Mouse (Mus musculus): ENCODE results near the gene Hs3st4.

Hs3st4 gene

DNA sequence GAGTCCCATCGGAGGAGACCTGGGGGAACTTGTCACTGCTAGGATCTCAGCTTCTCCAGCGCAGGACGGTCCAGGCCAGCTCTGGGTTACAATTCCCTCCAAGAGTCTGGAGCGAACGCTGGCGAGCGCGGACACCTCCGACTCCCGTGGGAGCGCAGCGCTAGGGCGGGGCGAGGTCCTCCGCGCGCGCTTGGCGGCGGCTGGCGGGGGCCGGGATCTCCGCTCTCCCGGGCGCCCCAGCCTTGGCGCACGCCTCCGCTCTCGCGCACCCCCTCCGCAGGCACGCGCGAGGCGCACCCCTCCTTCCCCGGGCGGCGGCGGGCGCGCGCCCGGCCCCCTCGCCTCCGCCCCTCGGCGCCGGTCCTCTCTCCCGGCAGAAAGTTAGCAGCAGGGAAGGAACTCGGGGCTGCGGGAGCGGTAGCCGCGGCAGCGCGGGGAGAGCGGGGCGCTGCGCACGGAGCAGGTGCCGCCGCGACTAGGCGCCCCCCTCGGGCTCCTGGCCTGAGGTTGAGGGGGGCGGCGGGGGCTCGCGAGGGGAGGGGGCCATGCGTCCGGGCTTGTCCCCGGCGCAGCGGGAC is at the start of gene Hs3st4:
Hs3st4 (plus strand) TSS at position 409 of the 578 bp plus-strand sequence.
- DNase-seq (ENCODE audit: low spot score in 2 of 2), result no peak

- DNase-seq (ENCODE audit: low spot score in 2 of 2), result no peak
Measured at GRCm38 (mm10) chr7:123946836-123947235, 35.8 kb upstream of the Hs3st4 start.

GRCm38 (mm10) chr7:123963021-123963420 is 19.6 kb upstream of the Hs3st4 start:
- DNase-seq (ENCODE audit: low spot score in 2 of 2), result no peak

DNA sequence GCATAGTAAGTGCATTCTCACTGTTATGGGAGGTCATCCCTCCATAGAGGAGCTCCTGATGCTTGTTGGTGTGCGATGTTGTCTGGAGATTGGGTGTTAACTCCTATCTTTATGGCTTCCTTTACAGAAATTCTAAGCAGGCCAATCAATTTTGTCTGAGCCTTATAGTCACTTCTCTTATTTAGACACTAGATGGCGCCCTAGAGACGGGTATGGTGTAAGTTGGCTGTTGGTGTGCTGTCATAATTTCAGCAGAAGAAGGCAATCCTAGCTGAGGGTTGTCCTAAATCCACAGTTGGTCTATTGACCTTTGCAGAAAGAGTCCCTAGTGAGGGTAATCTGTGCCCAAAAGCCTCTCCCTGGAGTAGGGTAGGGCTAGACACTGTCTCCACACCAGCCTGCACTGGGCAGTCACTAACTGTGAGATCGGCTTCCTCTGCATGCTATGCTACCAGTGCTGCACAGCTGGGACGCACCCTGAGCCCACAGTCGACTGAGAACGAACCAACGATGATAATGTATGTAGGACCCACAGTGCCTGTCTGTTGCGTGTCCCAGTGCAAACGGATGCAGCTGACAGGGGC is 18.0 kb upstream of the Hs3st4 start:
- no peak for DNase-seq (ENCODE audit: low spot score in 2 of 2)

DNA sequence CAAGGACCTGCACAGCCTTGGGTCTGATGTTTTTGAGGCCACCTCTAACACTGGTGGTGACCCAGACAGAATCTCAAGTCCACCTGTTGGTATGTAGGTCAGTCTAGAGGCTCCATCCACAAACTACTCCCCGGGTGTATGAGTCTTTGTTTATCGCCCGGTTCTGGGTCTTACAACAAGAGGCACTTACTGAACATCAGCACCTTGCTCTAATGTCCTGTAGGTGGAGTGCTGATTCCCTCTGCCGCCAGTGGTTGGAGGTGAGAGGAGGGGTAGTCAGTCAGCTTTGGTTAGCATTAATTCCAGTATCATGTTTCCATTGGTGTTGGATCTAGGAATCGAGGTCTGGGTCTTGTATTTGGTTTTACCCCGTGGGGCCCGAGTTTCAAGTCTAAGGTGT is 17.2 kb upstream of the Hs3st4 start:
- no peak for DNase-seq (ENCODE audit: low spot score in 2 of 2)

GRCm38 (mm10) chr7:123975441-123975840 is 7.2 kb upstream of the Hs3st4 start:
- DNase-seq (ENCODE audit: low spot score in 2 of 2), result no peak

- DNase-seq (ENCODE audit: low spot score in 2 of 2), result no peak
Measured at GRCm38 (mm10) chr7:123981435-123981834, 1.2 kb upstream of the Hs3st4 start.

DNA sequence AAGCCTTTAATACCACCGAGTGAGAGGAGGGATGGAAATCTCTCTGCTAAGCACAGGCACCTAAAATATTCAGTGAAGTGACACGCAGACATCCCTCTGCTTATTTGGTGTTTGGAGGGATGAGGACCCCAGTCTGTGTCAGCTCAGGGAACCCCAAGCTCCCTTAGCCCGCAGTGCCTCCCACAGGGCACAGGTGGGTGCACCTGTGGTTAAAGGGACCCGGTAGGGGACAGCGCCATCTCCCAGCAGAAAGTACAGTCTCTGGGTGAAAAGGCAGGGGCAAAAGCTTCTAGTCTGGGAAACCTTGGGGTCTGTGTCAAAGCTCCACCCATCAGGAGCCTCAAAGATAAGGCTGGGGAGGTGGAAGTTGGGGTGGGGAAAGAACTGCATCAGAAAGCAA is 659 bp upstream of the Hs3st4 start:
- no peak for DNase-seq (ENCODE audit: low spot score in 2 of 2)

- DNase-seq (ENCODE audit: low spot score in 2 of 2), result no peak
Measured at GRCm38 (mm10) chr7:123983177-123984046, 743 bp downstream of the Hs3st4 start.

DNA sequence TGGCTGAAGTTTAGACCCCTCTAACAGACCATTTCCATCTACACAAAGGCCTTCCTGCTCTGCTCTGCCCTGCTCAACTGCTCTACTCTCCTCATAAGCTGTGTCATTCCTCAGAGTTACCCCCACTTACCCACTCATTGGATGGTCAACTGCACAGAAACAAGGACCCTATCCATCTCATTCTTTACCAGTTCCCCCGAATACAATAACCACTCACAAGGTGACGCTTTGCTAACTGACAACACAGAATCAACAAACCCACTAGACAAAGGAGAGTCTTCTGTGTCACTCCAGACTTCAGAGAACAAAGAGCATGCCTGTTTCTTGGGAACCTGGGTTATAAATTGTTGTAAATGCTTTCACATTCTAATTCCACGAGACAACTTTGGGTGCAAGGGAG is 9.5 kb downstream of the Hs3st4 start:
- DNase-seq (ENCODE audit: low spot score in 2 of 2), result no peak

GRCm38 (mm10) chr7:123997266-123997665 is 14.6 kb downstream of the Hs3st4 start:
- no peak for DNase-seq (ENCODE audit: low spot score in 2 of 2)

DNA sequence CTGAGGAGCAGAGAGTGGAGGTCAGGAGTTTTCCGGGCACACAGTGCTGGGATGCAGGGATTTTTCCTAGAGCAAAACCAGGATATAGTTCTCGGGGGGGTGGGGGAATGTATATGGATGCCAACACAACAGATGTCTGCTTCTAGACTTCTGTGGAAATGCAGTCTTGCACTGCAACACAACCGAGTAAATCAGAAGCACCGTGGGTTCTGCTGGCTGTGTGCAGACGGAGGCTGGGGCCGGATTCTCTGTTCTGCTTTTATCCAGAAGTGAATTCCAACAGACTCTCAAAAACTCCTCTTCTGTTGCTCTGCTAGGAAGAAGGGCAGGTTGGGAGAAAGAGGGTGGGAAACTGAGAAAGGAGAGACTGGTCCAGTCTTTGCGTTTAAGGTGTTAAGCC is 15.9 kb downstream of the Hs3st4 start:
- DNase-seq (ENCODE audit: low spot score in 2 of 2), result no peak

DNA sequence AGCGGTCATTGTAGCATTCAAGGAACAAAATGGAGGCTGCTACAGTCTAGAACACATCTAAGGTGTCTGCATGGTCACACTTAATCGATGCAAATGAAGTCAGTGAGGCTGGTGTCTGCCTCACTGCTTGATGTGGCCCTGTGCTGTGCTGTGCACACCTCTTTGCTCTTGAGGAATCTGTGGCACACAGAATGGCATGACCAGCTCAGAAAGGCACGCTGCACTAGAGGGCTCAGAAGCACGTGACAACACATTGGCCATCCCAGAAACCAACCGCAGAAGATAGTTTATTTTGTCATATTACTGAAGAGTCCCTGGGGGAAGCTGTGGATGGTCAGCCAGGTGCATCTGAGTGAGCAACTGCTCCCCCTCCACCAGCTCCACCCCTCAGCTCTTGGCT is 44.2 kb downstream of the Hs3st4 start:
- DNase-seq (ENCODE audit: low spot score in 2 of 2), result no peak

GRCm38 (mm10) chr7:124032236-124032635 is 49.6 kb downstream of the Hs3st4 start:
- DNase-seq (ENCODE audit: low spot score in 2 of 2), result no peak

GRCm38 (mm10) chr7:124033332-124033731 is 50.7 kb downstream of the Hs3st4 start:
- no peak for DNase-seq (ENCODE audit: low spot score in 2 of 2)

DNA sequence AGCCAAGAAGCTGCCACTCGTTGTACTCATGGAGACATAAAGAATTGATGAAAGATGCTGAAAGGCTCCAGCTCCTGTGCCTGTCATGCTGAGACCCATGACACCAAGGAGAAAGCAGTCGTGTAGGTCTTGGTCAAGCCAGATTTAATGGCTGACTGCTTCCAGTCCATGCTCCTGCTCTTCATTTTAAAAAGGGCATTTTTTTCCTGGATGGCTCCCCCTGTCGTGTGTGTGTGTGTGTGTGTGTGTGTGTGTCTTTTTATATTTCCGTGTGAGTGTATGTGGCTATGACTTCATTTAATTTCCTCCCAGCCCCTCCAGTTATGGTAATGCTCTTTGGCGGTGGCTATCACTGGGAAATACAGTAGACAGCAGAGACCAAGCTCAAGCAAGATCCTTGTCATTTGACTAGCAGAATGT is 54.6 kb downstream of the Hs3st4 start:
- DNase-seq (ENCODE audit: low spot score in 2 of 2), result no peak

GRCm38 (mm10) chr7:124039142-124039541 is 56.5 kb downstream of the Hs3st4 start:
- DNase-seq (ENCODE audit: low spot score in 2 of 2), result no peak

- DNase-seq (ENCODE audit: low spot score in 2 of 2), result no peak
Measured at GRCm38 (mm10) chr7:124047382-124047781, 64.7 kb downstream of the Hs3st4 start.

- no peak for DNase-seq (ENCODE audit: low spot score in 2 of 2)
Measured at GRCm38 (mm10) chr7:124048971-124049370, 66.3 kb downstream of the Hs3st4 start.

DNA sequence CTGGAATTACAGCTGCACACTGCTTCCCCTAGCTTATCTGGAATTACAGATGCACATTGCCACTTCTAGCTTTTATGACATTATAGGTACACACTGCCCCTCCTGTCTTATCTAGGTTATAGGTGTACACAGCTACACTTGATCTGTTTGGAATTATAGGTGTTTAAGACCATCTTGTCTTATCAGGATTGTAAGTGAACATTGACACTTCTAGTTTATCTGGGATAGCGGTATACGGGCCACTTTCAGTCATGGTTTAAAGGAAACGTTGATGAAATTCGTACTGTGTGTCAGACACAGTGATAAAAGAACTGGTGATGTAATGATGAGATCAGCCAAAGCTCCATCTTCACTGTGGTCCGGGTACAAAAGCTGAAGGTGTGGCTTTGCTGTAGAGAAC is 67.8 kb downstream of the Hs3st4 start:
- no peak for DNase-seq (ENCODE audit: low spot score in 2 of 2)

DNA sequence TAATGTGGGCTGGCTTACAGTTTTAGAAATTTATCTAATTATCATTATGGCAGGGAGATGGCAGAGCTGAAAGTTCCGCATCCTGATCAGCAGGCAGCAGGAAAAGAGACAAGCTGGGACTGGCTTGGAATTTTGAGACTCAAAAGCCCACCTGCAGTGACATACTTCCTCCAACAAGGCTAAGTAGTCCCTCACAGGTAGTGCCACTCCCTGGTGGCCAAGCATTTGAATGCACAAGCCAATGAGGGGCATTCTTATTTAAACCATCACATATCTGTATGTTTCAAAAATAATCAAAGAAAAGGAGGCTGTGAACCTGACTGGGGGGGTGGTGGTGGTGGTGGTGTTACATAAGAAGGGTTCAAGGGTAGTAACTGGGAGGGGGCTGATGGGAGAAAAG is 101.1 kb downstream of the Hs3st4 start:
- DNase-seq (ENCODE audit: low spot score in 2 of 2), result no peak

DNA sequence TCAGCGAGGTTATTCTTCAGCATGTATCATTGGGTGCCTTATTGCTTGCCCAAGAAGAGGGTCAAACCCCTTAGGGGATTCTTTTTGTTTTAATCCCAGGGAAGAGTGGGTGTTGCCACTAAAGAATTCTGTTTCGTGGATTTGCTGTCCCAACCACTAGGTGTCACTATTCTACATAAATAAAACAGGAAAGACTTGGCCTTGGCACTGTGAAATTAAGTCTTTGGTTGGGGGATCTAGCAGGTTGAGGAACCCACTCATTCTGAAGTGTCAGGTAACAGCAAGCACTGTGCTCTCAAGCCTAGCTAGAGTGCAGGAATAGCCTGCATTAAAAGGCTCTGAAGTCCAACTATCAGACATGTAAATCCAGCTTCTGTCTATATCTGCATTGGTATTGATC is 146.3 kb downstream of the Hs3st4 start:
- DNase-seq (ENCODE audit: low spot score in 2 of 2), result no peak

- no peak for DNase-seq (ENCODE audit: low spot score in 2 of 2)
Measured at GRCm38 (mm10) chr7:124131312-124131711, 148.6 kb downstream of the Hs3st4 start.
